Mouse (Mus musculus): Measurements from ENCODE around the gene Stom.

- TF ChIP-seq CTCF (IDR thresholded peaks at IDR 0.05; ENCODE audit: low read depth) (no peak), EP300 (IDR thresholded peaks at IDR 0.05; ENCODE audit: low read depth) (no peak)
These were observed 71.0 kb downstream of the Stom start for GRCm38 (mm10) chr2:35265775-35266174.

Data from liver, embryonic 14.5 days (tissue).